Mouse (Mus musculus): ENCODE results near the gene Olfr694. TPM values are rescaled to one million over a fixed set of nuclear protein-coding genes. Genes with fewer than 3 reads are reported as not detected.

The Olfr694 gene
- not detected for polyA plus RNA-seq (2015; fragmentation: Illumina TruSeq; extraction: RNeasy Lipid Tissue Mini Kit (QIAGEN cat#74804); ENCODE audit: low read depth, low replicate concordance)

GRCm38 (mm10) chr7:106691714-106692113 is at the start of gene Olfr694:
TSS of gene Olfr694 (minus strand) at chr7:106691814.

GRCm38 (mm10) chr7:106716296-106716695 is 24.7 kb upstream of the Olfr694 start, which contains the start of gene Olfr695:
TSS of gene Olfr695 (minus strand) at chr7:106716396.

GRCm38 (mm10) chr7:106680484-106680883 is 11.1 kb downstream of the Olfr694 start, which contains the start of gene Olfr693:
TSS of gene Olfr693 (minus strand) at chr7:106680584.

Other genes with a start within 250 kb of the Olfr694 start
- gene Olfr693, start 11.2 kb downstream of the Olfr694 start, polyA plus RNA-seq (2015; fragmentation: Illumina TruSeq; extraction: RNeasy Lipid Tissue Mini Kit (QIAGEN cat#74804); ENCODE audit: low read depth, low replicate concordance): not detected
- not detected for gene Olfr695, start 24.6 kb upstream of the Olfr694 start, polyA plus RNA-seq (2015; fragmentation: Illumina TruSeq; extraction: RNeasy Lipid Tissue Mini Kit (QIAGEN cat#74804); ENCODE audit: low read depth, low replicate concordance)
- gene Olfr697, start 50.6 kb upstream of the Olfr694 start, polyA plus RNA-seq (2015; fragmentation: Illumina TruSeq; extraction: RNeasy Lipid Tissue Mini Kit (QIAGEN cat#74804); ENCODE audit: low read depth, low replicate concordance): not detected
- gene Olfr698, start 63.6 kb upstream of the Olfr694 start, polyA plus RNA-seq (2015; fragmentation: Illumina TruSeq; extraction: RNeasy Lipid Tissue Mini Kit (QIAGEN cat#74804); ENCODE audit: low read depth, low replicate concordance): not detected
- not detected for gene Olfr699, start 101.4 kb upstream of the Olfr694 start, polyA plus RNA-seq (2015; fragmentation: Illumina TruSeq; extraction: RNeasy Lipid Tissue Mini Kit (QIAGEN cat#74804); ENCODE audit: low read depth, low replicate concordance)
- gene Olfr700, start 117.0 kb upstream of the Olfr694 start, polyA plus RNA-seq (2015; fragmentation: Illumina TruSeq; extraction: RNeasy Lipid Tissue Mini Kit (QIAGEN cat#74804); ENCODE audit: low read depth, low replicate concordance): not detected
- gene Olfr701, start 122.3 kb upstream of the Olfr694 start, polyA plus RNA-seq (2015; fragmentation: Illumina TruSeq; extraction: RNeasy Lipid Tissue Mini Kit (QIAGEN cat#74804); ENCODE audit: low read depth, low replicate concordance): not detected
- gene Olfr702, start 142.1 kb upstream of the Olfr694 start, polyA plus RNA-seq (2015; fragmentation: Illumina TruSeq; extraction: RNeasy Lipid Tissue Mini Kit (QIAGEN cat#74804); ENCODE audit: low read depth, low replicate concordance): not detected
- not detected for gene Olfr703, start 151.5 kb upstream of the Olfr694 start, polyA plus RNA-seq (2015; fragmentation: Illumina TruSeq; extraction: RNeasy Lipid Tissue Mini Kit (QIAGEN cat#74804); ENCODE audit: low read depth, low replicate concordance)
- not detected for gene Olfr704, start 171.4 kb upstream of the Olfr694 start, polyA plus RNA-seq (2015; fragmentation: Illumina TruSeq; extraction: RNeasy Lipid Tissue Mini Kit (QIAGEN cat#74804); ENCODE audit: low read depth, low replicate concordance)
- gene Olfr705, start 185.1 kb upstream of the Olfr694 start, polyA plus RNA-seq (2015; fragmentation: Illumina TruSeq; extraction: RNeasy Lipid Tissue Mini Kit (QIAGEN cat#74804); ENCODE audit: low read depth, low replicate concordance): not detected
- gene Olfr706, start 196.3 kb upstream of the Olfr694 start, polyA plus RNA-seq (2015; fragmentation: Illumina TruSeq; extraction: RNeasy Lipid Tissue Mini Kit (QIAGEN cat#74804); ENCODE audit: low read depth, low replicate concordance): not detected
- gene Olfr707, start 209.4 kb upstream of the Olfr694 start, polyA plus RNA-seq (2015; fragmentation: Illumina TruSeq; extraction: RNeasy Lipid Tissue Mini Kit (QIAGEN cat#74804); ENCODE audit: low read depth, low replicate concordance): not detected
- gene Olfr1532-ps1, start 216.2 kb upstream of the Olfr694 start, polyA plus RNA-seq (2015; fragmentation: Illumina TruSeq; extraction: RNeasy Lipid Tissue Mini Kit (QIAGEN cat#74804); ENCODE audit: low read depth, low replicate concordance): not detected
- not detected for gene Olfr709-ps1, start 240.4 kb upstream of the Olfr694 start, polyA plus RNA-seq (2015; fragmentation: Illumina TruSeq; extraction: RNeasy Lipid Tissue Mini Kit (QIAGEN cat#74804); ENCODE audit: low read depth, low replicate concordance)